Mouse (Mus musculus) T-helper 1 cell (primary cell): Measurements from ENCODE around the gene Btbd7.

ENCODE experiments used
- in situ Hi-C: fragments of 300-600 bp; cut with MboI, MseI; formaldehyde crosslinking; loops from one replicate; pipeline ENCODE4 v1.15.1; 2025; ENCODE audit warnings: high pct_unique_total_duplicates

Gene Btbd7

DNA sequence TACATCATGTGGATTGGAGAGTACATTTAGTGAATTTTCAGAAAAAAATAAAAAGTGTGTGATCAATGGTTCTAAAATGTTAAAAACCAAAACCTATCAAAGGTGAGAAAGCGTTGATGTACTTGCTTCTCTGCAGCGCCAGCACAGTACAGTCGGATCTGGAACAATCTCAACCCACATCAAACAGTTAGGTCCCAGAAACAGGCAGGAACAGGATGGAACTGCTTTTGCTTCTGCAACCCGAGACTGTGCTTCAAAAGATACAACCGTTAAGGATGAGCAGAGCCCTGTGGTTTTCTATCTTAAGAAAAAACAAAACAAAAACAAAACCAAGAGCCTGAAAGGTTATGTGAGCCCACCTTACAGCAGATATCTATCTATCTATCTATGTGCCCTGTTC, 95.4 kb downstream of the Btbd7 start:
- in situ Hi-C loops, result no loop called here

DNA sequence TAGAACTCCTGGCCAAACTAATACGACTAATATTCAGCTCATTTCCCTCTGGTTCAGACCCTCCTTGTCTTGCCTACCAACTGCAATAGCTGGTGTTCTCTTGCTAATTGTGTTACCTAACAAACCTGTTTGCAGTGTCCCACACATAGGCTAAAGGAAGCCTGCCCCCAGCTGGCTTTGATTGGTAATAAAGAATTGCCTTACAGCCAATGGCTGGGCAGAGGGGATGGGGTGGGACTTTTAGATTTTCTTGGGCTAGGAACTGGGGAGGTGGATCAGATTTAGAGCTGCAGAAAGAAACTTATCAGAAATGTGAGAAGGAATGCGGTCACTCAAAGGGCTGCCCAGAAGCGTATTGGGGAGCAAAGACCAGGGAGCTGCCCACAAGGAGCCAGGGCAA, 98.8 kb downstream of the Btbd7 start:
- in situ Hi-C loops, result no loop called here

DNA sequence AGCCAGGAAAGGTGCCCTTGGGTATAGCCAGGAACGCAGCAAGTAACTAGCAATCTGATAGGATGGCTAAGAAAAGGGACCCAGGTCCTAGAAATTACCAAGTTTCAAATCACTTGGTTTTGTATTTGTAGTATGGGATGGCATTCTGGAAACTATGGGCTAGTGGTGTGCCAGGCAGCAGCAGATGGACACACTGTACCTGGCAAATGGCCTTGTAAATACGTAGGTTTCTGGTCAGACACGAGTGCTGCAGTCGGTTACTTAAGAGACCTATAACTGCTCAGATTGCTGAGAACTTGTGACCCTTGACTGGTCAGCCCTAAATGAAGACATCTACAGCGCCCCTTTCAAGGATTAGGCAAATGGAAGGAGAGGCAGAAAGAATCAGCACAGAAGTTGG, 100.1 kb downstream of the Btbd7 start:
- in situ Hi-C loops, result no loop called here

DNA sequence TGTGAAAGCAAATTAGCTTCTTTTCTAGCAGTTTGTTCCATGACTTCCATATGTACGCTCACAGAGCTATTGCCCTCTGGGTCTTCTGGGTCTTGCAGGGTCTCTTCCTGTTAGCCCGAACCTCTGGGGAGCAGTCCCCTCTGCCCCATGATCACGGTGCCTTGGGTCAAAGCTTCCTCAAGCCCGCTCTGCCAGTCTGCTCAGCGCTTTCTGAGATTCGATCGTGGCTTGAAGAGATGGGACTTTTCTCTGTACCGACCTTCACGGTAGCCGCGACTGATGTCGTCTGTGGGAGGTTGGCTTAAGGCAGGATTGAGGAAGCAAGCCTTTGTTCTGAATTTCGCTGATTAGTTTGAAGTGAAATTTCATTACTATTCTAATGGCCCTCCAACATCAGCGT, 102.2 kb downstream of the Btbd7 start:
- in situ Hi-C loops, result no loop called here

DNA sequence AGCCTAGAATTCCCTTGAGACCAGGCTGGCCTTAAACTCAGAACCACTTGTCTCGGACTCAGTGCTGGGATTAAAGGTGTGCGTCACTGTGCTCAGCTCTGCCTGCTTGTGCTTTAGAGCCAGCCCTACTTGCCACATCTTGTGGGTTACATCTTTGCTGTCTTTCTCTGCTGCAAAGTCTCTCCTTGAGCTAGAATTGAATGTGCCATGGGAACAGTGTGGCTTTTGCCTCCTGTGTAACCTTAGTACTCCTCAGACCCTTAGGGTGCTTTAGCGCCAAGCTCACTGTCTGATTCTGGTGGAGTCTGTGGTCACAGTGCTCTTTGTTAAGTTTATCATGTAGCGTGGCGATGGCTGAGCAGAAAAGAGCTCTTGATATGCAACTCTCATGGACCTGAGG, 105.6 kb downstream of the Btbd7 start:
- in situ Hi-C loops, result no loop called here

DNA sequence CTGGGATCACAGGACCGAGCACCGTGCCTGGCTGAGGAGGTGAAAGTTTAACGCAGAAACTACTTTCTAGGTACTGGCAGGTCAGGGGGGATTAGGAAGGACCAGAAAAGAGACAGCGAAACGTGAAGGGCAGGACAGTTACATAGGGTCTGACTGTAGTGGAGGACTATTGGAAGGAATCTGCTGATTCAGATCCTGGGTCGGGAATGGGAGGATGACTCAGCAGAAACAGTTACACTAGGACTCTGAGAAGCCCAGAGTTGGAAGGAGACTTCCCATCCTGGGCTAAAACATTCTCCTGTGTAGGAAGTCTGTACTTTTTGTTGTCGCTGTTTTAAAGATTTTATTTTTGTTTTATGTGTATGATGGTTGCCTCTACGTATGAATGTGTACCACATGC, 106.7 kb downstream of the Btbd7 start:
- in situ Hi-C loops, result no loop called here

DNA sequence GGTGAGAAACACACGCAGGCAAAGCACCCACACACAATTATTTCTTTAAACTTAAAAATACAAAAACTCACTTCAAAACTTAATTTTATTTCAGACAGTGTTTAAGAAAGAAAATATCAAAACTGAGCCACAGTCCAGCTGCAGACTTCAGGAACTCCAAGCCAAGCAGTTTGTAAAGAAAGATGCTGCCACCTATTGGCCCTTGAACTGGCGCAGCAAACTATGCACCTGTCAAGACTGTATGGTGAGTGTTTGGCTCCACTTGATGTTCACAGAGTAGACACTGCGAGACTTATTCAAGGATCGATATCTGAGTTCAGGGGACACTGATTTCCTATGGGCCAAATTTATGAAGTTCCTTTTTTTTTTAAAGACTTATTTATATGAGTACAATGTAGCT, 109.3 kb downstream of the Btbd7 start:
- in situ Hi-C loops, result no loop called here

DNA sequence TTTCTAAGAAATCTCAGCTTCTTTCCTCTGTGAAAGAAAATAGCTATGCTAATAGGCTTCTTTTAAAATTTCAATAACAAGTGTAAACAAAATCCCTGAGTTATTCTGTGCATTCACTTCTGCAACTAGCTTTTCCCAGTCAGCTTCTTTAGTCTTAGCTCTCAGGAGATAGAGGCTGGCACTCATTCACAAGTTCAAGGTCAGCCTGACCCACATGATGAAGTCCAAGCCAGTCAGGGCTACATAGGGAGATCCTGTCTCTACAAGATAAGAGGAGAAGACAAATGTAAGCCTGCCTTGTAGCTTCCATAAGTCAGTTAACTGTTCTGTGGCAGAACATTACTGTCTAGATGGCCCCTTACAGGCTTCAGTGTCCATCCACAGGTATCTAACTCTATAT, 114.6 kb downstream of the Btbd7 start:
- in situ Hi-C loops, result no loop called here

DNA sequence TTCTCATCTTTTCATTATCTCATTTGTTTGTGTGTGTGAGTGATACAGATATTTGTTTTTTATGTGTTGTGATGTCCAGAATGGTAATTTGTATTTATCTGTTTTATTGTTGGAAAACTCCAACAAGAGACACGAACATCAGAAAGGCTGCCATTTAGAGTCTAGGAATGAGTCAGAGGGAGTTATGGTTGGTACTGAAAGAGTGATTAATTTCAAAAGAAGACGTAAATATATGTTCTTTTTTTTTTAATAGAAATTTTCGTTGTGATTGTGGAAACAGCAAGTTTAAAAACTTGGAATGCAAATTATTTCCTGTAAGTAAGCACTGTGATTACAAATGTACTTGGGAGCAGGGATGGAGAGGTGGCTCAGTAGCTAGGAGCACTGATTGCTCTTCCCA, 116.6 kb downstream of the Btbd7 start:
- in situ Hi-C loops, result no loop called here

DNA sequence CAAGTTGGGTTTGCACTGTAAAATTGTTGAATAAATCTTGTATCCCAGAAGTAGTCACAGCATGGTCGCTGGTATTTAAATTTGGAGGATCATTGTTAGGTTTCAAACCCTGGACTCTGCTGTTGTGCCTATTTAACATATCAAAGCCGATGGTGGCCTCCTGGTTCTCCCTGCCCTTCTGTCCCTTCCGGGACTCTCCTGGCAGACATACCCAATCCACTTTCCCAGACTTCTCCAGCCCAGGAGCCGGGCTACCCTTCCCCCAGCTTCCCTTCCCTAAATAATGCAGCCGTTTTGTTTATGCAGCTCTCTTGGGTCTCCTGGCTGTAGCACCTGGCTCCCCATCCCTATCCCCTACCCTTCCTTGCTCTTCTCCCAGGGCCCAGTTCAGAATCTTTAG, 119.3 kb downstream of the Btbd7 start:
- in situ Hi-C loops, result no loop called here

DNA sequence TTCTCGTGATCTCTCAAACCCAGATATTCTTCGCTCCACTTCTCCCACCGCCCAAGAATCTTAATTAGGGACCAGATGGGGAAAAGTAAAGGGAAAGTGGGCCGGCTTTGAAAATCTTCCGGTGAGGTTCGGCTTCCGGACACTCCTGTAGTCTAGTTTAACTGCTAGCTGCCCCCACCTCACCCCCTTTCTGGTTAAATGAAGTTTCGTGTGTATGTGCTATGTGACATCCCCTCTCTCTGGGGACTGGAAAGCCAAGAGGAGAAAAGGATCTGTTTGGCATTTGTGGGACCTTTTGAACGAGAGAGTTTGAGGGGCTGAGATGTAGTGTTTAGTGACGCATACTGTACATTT, 119.9 kb downstream of the Btbd7 start, which contains the start of gene Gm20604:
Gene Gm20604, minus strand, starts transcription at position 270 of the 354 bp plus-strand sequence.
- in situ Hi-C loops, result no loop called here

DNA sequence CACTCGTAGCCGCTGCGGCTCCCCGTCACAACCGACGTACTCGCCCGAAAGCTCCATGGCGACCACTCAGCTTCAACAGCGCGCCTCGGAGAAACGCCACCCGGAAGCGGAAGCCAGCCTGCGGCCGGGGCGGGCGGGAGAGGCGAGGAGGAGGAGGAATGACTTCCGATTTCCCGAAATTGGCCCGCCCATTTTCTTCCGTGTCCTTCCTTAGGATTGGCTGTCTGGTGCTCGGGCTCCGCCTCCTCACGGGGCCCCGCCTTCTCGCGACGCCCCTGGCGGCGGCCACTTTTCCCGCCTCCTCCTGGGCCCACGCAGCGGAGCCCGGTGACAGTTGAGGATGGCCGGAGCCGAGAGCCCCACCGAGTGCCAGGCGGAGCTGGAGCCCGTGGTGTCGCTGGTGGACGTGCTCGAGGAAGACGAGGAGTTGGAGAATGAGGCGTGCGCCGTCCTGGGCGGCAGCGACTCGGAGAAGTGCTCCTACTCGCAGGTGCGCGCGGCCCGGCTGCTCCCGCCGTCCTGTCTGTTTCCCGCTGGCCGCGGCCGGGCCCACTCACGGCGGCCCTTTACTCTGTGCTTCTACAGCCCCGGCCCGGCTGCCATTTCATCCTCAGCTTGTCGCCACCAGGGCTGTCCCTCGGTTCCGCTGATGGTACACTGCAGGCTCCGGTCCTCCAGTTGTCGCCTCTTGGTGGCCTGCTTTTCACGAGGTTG, 120.4 kb downstream of the Btbd7 start, which contains the start of the genes Gm28051, Gon7 and Ubr7:
Gene Gm28051, minus strand, starts transcription at position 77 of the 714 bp plus-strand sequence.
Gene Gon7, minus strand, starts transcription at position 115 of the 714 bp plus-strand sequence.
Gene Ubr7, plus strand, starts transcription at position 279 of the 714 bp plus-strand sequence.
- in situ Hi-C loops, result no loop called here

DNA sequence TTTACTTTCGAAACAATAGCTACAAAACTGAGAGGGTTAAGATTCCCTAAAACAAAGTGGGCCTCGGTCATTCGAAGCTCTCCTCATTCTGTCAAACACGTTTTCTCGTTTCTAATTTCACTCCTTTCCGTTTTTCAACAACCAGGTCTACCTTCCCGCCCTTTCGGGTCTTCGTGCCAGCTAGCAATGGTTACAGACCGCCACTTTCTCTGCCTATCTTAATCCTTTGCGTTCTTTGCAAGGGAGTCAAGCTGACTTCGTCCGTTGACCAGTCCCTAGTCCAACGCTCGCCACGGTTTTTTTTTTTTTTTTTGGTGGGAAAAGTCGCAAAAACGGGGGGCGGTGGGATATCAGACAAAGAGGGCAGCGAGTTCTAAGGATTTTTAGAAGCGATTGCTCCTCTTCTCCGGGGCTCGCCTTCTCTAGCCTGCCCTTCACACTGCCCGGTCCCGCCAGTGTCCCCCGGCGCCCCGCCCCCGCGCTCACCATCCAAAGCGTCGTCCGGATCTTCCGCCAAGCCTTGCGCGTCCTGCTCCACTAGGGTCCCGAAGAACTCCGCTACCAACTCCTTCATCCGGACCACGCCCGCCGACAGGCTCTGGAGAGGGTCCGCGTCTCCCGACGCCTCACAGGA, 121.1 kb downstream of the Btbd7 start:
- in situ Hi-C loops, result no loop called here

DNA sequence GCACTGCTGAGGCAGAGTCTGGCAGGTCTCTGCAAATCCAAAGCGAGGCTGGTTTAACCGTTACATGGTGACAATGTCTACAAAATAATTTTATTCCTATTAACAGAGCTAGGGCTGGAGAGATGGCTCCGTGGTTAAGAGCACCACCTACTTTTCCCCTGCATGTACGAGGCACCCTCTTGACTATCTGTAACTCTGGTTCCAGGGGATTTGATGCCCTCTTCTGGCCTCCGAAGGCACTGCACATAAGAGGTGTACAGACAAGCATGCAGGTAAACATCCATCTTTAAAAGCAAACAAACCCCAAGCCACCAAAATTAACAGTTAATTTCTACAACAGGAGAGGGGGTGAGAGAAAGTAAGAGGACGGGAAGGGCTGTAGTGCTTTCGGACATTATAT, 122.0 kb downstream of the Btbd7 start:
- in situ Hi-C loops, result no loop called here

DNA sequence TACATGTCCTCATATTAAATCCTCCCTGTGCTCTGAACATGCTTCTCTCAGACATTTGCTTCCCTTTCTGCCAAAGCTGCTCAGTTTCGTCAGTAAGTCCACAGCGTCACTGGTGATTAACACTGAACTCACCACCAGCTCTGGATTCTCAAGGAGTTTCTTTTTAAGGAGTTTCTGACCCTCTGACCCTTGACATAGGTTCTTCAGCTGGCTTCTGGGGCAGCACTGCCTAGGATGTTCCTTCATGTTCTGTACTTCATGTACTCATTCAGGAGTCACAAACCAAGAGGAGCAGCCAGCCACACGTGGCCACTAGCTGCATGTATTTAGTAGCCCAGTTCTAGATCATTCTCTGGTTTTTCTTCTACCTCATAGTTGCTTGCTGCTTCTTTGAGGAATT, 130.0 kb downstream of the Btbd7 start:
- in situ Hi-C loops, result no loop called here

DNA sequence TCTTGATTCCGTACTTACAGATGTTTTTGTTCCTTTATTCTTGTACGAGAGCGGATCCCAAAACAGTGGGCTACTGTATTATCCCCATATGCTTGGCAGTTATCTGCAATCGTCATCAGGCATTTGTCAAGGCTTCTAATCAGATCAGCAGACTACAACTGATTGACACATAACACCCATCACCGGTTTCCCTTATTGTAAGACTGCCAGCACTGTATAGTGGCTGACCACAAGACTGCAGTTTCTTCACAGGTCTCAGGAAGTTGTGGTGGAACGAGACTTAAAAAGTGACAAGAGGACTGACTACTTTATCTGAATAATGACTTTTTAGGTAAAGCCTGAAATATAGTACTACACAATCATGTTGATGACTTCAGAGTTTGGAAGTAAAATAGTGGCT, 133.4 kb downstream of the Btbd7 start:
- in situ Hi-C loops, result loop anchor here (5.0 kb wide), 1 partner anchor 137 kb away; no protein-coding TSS in a partner anchor

DNA sequence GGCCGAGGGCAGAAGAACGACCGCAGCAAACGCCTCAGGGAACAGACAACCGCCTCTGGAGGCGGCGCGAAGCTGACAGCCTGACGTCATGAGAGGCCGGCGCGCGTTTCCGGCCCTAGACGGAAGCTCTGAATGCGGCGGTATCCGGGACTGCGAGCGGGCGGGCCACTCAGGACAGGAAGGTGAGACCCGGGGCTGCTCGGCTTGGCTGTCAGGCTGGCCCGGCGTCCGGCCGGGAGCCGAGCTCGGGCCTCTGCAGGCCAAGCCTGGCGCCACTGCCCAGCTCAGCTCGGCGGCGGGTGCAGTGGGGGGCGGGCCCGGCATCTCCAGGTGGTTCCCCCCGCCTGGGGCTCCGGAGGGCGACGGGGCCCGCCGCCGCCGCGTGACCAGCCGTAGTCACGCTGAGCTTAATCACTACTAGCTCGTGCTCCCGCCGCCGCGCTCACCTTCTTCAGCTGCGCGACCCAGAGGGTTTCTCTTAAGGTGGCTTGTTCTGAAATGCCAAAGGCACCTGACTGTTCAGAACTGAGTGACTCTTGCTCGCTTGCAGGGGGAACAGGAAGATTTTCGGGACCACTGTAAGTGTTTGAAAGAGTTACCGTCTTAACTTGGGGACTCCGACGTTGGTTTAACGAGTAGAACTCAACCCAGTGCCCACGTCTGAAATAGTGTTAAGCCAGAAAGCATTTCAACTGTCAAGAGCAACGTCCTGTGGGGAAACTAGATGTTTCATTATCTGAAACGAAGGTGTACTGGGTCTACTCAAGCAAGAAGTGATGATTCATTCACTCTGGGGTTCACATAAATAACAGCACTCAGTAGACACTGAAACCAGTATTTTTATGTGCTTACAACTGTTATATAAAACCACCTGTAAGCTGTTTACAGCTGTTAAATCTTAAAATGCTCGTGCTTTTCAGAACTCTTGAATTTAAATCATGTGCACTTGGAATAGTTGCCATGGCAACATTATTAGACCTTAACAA, 134.4 kb downstream of the Btbd7 start, which contains the start of the genes Moap1 and Tmem251:
Gene Moap1, minus strand, starts transcription at position 73 of the 986 bp plus-strand sequence.
Gene Tmem251, plus strand, starts transcription at position 174 of the 986 bp plus-strand sequence.
- in situ Hi-C loops, result loop anchor here (5.0 kb wide), 1 partner anchor 138 kb away; no protein-coding TSS in a partner anchor

DNA sequence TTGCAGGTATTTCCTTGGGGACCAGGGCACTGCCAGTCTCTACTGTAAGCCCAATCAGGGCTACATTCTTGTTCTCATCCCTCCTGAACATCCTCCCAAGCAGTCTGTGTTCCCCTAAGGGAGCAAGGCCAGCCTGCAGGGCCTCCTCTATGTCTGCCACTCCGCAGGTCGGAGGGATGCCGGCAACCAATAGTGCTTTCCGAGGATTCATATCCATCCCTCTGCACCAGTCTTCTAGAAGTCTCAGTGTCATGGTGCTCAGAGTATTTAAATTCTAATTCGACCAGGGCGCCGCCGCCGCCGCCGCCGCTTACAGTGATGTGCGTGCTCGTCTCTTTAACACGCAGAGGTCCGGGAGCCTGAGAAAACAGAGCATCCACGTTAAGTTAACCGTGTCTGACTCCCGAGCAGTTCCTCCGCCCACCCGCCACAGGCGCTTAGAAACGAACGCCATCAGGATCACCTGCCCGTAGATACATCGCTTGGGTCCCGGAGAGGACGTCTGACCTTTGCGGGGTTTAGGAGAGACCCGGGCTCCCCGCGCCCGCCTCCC, 135.2 kb downstream of the Btbd7 start:
- in situ Hi-C loops, result loop anchor here (5.0 kb wide), 1 partner anchor 139 kb away; no protein-coding TSS in a partner anchor

DNA sequence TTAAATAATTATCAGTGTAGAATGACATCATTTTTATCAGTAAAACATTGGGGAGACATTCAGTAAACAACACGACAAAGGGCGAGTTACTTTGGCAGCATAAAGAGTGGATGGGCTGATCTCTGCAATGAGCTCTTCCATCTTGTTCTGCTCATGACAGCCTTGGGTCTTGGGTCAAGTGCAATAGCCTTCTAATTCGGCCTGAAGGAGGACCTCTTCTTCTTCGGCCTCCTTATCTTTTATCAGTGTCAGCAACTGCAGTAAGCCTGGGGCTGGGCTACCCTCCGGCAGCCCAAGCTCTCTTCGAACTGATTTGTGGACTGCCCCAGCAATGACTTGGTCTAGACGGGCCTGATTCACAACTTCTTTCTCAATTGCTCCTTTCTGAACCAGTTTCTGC, 136.2 kb downstream of the Btbd7 start:
- in situ Hi-C loops, result loop anchor here (5.0 kb wide), 1 partner anchor 140 kb away; no protein-coding TSS in a partner anchor

DNA sequence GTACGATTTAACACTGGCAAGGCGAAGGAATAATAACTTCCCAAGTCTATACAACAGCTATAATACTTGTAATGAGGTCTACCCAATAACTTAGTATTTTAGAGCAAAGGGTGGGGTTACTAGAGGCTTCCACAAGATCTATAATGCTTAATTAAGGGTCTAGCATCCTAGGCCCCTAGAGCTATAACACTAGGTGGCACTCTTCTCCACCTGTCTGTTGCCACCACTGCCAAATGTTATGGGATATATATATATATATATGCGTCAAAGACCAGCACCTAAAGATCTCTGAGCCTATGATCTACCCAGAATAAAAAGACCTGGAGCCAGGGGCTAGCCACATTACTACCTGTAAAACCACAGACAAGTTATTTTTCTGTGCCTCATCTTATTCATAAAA, 138.0 kb downstream of the Btbd7 start:
- in situ Hi-C loops, result loop anchor here (5.0 kb wide), 1 partner anchor 142 kb away; no protein-coding TSS in a partner anchor

DNA sequence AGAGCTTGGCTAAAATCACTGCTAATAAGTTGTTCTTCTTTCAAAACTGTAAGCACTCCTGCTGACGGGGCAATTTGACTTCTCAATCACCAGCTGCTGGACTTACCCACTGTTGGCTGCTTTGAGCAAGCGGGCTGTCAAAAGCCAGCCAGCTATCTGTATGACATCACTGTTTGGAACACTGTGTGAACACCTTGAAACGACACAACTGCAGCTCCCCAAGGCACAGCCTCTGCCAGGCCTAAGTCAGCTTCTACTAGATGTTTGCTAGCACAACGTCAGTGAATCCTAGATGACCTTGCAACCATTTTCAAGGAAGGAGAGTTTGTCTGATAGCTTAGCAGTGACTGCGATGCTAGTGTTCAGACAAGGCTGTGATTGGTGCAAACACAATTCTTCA, 139.2 kb downstream of the Btbd7 start:
- in situ Hi-C loops, result no loop called here
